Mouse (Mus musculus) R1 (cell line): Measurements from ENCODE around the gene Chrna10.

Experiments
- DNase-seq: peaks from one replicate; pipeline ENCODE4 v3.0.0-alpha.2; 2018; ENCODE audit warnings: low read depth, low spot score

Chrna10 gene

DNA sequence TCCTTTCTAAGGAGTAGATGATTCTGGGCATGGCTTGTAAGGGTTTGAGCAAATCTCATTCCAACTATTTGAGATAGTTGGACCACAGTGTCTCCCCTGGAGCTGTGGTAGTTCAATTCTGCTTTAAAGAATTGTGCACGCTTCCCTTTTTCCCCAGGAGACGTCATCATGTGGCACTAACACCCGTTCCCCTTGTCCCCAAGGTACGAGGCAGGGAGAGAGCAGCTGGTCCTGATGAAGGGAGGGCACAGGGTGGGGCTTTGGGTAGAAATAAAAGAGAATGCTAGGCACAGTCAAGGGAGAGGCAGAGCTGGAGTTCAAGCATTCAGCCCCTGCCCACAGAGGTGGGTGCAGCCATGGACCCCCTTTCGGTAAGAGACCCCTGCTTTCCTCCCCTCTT, 33.8 kb downstream of the Chrna10 start, which contains the start of gene Trpc2:
Gene Trpc2, plus strand, starts transcription at position 301 of the 400 bp plus-strand sequence.
- no peak for DNase-seq

DNA sequence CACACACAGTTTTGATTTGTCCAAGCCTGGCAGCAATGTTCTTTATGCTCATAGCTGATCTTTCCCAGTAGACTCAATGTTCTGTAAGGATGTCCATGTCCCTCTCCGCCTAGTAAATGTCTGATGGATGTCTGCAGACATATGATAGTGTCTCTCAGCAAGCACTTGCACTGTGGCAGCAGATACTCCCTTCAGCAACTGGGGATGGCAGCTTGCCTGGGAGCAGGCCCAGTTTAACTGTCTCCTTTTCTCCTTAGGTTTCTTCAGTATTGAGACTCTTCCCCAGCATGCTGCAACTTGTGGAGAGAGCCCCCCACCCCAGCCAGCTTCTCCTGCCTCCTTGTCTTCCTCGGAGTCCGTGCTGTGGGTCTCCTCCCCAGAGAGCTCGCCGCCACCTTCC, 34.8 kb downstream of the Chrna10 start:
- DNase-seq = no peak

DNA sequence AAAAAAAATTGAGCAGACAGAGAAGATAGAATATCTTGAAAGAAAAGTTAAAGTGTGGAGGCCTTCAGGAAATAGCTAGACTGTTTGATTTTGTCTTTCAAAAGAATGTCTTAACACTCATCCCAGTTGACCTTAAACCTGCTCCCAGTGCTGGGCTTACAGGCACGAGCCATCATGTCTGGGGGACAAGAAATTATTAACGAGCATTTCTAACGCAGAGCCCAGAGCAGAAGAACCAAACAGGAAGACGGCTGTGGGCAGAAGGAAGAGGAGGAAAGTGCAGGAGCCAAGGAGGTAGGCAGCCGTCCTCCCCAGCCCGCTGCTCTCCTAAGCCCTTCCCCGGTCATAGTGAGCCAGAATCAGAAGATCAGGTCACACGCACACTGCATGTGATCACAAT, 36.3 kb downstream of the Chrna10 start:
- no peak for DNase-seq

DNA sequence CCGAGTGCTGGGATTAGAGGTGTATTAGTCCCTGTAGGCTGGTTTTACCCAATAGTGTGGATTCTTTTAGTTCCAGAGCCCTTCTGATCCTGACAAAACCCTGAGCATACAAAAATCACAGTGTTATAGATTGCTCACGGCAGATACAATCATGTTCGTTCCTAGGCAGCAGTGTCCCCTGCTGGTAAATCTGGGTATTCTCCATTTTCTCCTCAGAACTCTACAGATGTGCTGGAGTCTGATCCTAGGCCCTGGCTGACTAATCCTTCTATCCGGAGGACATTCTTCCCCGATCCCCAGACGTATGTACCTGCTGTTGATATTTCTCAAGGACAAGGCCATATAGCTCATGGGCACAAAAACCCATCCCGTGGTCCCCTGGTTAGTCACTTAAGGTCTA, 38.1 kb downstream of the Chrna10 start:
- peak; percentile 73 for DNase-seq

DNA sequence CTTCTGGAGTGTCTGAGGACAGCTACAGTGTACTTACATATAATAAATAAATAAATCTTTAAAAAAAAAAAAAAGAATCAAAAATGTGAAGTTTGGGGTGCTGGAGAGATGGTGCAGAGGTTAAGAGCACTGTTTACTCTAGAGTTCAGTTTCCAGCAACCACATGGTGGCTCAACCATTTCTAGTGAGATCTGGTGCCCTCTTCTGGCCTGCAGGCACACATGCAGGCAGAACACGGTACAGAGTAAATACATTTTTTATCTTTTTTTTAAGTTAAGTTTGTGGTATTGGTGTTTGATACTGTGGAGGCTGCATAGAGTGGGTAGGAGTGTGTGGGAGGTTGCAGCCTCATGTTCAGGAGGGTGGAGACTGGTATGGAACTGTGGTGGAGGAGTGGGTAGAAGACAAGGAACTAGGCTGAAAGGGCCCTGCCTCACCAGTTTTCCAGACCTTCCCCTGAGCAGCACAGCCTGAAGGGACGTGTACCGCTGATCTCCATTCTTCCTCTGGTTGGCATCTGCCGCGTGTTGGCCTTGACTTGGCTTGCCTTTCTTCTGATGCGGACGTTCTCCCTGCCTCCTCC, 39.8 kb downstream of the Chrna10 start:
- DNase-seq = peak; percentile 77

DNA sequence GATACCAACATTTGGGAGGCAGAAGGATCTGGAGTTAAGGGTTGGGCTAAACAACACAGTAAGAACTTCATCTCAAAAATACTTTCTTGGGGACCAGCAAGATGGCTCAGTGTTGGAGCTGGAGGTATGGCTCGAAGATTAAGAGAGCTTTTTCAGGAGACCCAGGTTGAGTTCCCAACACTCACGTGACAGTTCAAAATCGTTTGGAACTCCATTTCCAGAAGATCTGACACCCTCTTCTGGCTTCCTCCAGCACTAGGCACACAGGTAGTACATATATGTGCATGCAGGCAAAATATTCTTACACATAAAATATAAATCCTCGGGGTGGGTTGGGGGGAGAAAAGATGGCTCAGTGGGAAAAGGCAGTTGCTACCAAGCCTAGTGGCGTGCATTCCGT, 50.3 kb downstream of the Chrna10 start:
- peak; percentile 30 for DNase-seq

DNA sequence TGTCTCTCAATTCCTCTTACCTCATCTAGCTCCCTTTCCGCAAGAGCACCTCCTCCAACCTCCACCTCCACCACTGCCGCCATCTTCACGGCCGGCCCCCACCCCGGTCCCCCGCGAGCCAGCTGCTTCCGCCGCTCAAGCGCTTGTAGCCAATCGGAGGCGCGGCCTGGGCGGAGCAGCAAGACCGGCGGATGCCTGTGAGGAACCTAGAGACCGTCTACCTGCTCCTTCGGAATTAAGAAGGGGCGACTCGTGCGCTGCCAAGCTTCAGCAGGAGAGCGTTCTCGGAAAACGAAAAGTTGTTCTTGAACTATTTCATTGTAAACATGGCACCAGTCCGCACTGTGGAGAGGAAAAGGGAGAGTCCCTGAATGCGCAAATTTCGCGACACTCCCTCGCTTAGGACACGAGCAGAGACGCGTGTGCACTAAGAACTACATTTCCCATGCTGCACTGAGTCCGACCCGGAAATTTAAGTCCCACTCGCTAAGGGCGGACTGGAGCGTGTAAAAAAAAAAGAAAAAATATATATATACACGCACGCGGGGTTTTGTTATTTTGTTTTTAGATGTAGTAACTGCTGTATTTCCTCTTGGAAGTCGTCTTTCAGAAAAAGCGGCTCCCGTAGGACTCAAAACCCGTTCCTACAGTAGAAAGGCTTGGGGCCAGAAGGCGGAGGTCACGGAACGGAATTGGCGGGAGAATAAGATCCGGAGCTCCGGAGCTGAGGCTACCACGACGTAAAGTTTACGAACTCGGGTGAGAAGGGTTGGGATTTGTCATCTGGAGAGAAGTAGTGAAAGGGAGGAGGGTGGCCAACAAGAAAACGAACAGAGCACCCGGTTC, 51.4 kb downstream of the Chrna10 start, which contains the start of the genes Rnf121, Xndc1 and Xntrpc:
Gene Rnf121, minus strand, starts transcription at position 424 of the 846 bp plus-strand sequence.
Gene Xndc1, plus strand, starts transcription at position 466 of the 846 bp plus-strand sequence.
Gene Xntrpc, plus strand, starts transcription at position 668 of the 846 bp plus-strand sequence.
- peak; percentile 97 for DNase-seq

DNA sequence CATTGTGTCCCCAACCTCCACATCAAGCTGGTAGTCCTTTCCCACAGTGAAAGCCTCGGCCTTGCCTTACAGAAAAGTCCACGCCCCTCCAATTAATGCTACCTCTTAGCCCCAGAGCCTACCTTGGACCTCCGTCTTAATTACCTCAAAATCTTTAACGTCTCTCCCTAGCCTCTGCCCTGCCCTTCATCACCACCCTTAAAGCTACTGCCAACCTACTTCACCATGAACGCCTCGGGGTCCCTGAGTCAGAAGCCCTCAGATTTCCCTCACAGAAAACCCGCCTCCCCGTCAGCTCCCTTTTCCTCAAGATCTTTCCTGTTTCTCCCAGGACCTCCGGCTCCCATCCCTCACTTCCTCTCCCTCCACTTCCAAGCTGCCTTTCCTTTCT, 52.0 kb downstream of the Chrna10 start:
- no peak for DNase-seq

DNA sequence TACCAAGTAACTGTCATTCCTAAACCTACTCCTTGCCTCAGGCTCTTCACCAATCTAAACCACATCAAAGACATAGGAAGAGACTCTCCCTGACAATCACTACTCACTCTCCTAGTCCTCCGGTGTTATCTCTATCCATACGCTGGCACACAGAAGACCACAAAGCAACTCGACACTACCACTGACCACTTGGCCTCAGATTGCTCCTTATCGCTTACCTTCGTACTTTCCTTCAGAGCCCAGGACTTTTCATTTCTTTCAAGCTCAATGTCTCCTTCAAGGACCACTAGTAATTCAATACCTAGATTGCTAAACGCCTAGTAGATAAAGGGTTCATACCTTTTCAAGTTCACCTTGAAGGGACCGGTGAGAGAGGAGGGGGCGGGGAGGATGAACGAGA, 52.7 kb downstream of the Chrna10 start:
- no peak for DNase-seq

DNA sequence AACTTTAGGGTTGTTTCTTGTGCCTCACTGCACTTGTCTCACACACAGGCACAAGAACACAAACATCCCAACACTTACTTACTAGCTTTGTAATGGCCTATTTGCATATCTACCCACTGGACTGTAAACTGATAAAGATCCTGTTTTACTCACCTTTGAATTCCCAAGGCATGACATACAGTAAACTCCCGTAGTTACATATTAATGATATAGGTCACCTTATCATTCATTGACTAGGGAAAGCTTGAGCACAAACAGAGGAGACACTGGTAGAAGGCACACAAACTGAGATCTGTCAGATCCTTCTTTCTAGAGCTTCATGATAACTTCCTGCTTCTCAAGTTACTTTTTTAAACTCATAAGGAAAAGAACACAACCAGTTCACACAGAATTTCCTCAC, 54.4 kb downstream of the Chrna10 start:
- DNase-seq = no peak

DNA sequence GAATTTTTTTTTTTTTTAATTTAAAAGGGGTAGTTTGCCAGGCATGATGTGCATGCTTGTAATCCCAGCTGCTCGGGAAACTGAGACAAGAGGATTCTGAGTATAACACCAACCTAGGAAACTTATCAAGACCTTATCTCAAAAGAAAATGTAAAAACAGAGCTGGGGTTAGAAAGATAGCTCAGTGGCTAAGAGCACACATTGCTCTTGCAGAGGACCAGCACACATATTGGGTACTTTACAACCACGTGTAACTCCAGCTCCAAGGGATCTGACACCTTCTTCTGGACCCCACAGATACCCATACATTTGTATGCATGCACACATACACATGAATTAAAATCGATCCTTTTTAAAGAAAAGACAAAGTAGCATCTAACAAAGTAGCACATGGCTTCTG, 55.3 kb downstream of the Chrna10 start:
- no peak for DNase-seq
